Mouse (Mus musculus): ENCODE data around the gene Clec2g.

Clec2g gene

GRCm38 (mm10) chr6:129013762-129014276, 79.6 kb downstream of the Clec2g start:
- no peak for DNase-seq (ENCODE audit: low spot score in 2 of 2)

- DNase-seq (ENCODE audit: low spot score in 2 of 2), result no peak
Observed at GRCm38 (mm10) chr6:129014399-129014798, 80.2 kb downstream of the Clec2g start.

- no peak for DNase-seq (ENCODE audit: low spot score in 2 of 2)
Observed at GRCm38 (mm10) chr6:129027451-129028248, 93.5 kb downstream of the Clec2g start.

GRCm38 (mm10) chr6:129030175-129030824, 96.1 kb downstream of the Clec2g start:
- DNase-seq (ENCODE audit: low spot score in 2 of 2), result no peak

- no peak for DNase-seq (ENCODE audit: low spot score in 2 of 2)
Observed at GRCm38 (mm10) chr6:129030964-129031363, 96.8 kb downstream of the Clec2g start.

GRCm38 (mm10) chr6:129033397-129033796, 99.2 kb downstream of the Clec2g start:
- peak in 1 of 2 experiments; percentile 43 for DNase-seq (ENCODE audit: low spot score in 2 of 2)
